Mouse (Mus musculus): Measurements from ENCODE around the gene Scimp. TPM values are rescaled to one million over a fixed set of nuclear protein-coding genes. Genes with fewer than 3 reads are reported as not detected.

Gene Scimp
- polyA plus RNA-seq, 1 experiment: 0.15 TPM

- no peak overlapping the region for H3K27ac ChIP-seq (ENCODE audit: insufficient read depth, low read length)
- no peaks in the 10 kb centered on the region; the same call in 1 of the 2 replicates for H3K4me1 ChIP-seq (ENCODE audit: control insufficient read depth, insufficient read depth, low read length)
- TF ChIP-seq POLR2A (IDR thresholded peaks at IDR 0.05; ENCODE audit: extremely low read depth, insufficient read depth, low read length) (no peak), CTCF (IDR thresholded peaks at IDR 0.05; ENCODE audit: extremely low read depth, insufficient read depth, low read length) (peak; percentile 99)
- H3K4me3 ChIP-seq (ENCODE audit: insufficient read depth, low read length): no peak overlapping the region
Measured at GRCm38 (mm10) chr11:70755645-70756044, 56.7 kb downstream of the Scimp start.

- H3K27ac ChIP-seq (ENCODE audit: insufficient read depth, low read length): no peak overlapping the region
- no peak overlapping the region for H3K4me3 ChIP-seq (ENCODE audit: insufficient read depth, low read length)
Measured at GRCm38 (mm10) chr11:70754958-70755357, 57.4 kb downstream of the Scimp start.

GRCm38 (mm10) chr11:70754476-70754875 lies 57.9 kb downstream of the Scimp start:
- TF ChIP-seq CTCF (IDR thresholded peaks at IDR 0.05; ENCODE audit: extremely low read depth, insufficient read depth, low read length): no peak
- TF ChIP-seq POLR2A (IDR thresholded peaks at IDR 0.05; ENCODE audit: extremely low read depth, insufficient read depth, low read length): no peak
- no peak overlapping the region for H3K27ac ChIP-seq (ENCODE audit: insufficient read depth, low read length)
- H3K4me1 ChIP-seq (ENCODE audit: control insufficient read depth, insufficient read depth, low read length): no peaks in the 10 kb centered on the region; the same call in 1 of the 2 replicates
- H3K4me3 ChIP-seq (ENCODE audit: insufficient read depth, low read length): no peak overlapping the region

More at GRCm38 (mm10) chr11:70754958-70755357, 57.4 kb downstream of the Scimp start:
- no peaks in the 10 kb centered on the region; the same call in 1 of the 2 replicates for H3K4me1 ChIP-seq (ENCODE audit: control insufficient read depth, insufficient read depth, low read length)
- TF ChIP-seq CTCF (IDR thresholded peaks at IDR 0.05; ENCODE audit: extremely low read depth, insufficient read depth, low read length) (no peak), POLR2A (IDR thresholded peaks at IDR 0.05; ENCODE audit: extremely low read depth, insufficient read depth, low read length) (no peak)

DNA sequence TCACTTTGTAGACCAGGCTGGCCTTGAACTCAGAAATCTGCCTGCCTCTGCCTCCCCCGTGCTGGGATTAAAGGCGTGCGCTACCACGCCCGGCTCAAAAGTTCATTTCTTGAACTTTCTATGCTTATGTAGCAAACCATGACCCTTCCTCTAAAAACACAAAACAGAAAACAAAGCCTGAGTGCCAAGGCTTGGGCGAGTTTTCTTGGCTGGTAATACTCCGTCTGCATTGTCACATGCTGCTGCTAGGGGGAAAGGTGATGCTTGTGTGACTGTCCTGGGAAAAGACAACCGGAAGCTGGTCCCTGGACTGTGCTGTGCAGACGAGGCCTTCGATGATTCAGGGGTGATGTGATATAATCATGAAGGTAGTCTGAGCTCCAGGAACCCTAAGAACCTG lies 59.2 kb downstream of the Scimp start:
- no peaks in the 10 kb centered on the region; the same call in 1 of the 2 replicates for H3K4me1 ChIP-seq (ENCODE audit: control insufficient read depth, insufficient read depth, low read length)
- no peak overlapping the region for H3K4me3 ChIP-seq (ENCODE audit: insufficient read depth, low read length)
- no peak overlapping the region for H3K27ac ChIP-seq (ENCODE audit: insufficient read depth, low read length)
- TF ChIP-seq POLR2A (IDR thresholded peaks at IDR 0.05; ENCODE audit: extremely low read depth, insufficient read depth, low read length) (no peak), CTCF (IDR thresholded peaks at IDR 0.05; ENCODE audit: extremely low read depth, insufficient read depth, low read length) (no peak)

DNA sequence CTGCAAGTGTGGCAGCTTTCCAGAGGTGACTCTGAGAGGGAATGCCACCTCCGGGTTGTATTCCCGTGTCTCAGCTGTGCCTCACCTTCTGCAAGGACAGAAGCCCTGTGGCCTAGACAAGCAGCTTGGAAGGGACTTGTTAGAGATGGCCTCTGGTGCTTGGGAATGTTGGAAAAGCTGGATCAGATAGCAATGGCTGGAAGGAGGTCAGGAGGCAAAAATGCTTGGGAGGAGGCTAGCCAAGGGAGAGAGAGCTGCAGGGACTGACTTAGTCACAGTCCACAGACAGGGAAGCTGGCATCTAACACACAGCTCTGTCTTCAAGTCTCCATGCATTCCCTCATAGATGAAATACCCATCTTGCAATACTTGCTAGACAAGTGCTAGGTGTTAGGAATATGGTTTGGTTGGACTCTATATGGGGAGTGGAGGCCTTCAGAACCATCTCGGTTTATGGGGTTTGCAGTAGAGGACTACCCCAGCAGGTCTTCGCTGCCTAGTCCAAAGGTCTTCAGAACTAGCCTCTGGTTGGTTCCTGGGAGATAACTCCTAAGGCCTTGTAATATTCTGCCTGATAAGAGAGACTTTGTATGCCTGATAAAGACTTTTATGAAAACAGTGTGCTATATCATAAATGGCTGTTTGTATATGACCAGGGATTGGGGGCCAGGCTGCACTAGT lies 59.9 kb downstream of the Scimp start:
- H3K4me3 ChIP-seq (ENCODE audit: insufficient read depth, low read length): no peak overlapping the region
- no peak for TF ChIP-seq CTCF (IDR thresholded peaks at IDR 0.05; ENCODE audit: extremely low read depth, insufficient read depth, low read length)
- TF ChIP-seq POLR2A (IDR thresholded peaks at IDR 0.05; ENCODE audit: extremely low read depth, insufficient read depth, low read length): no peak
- H3K4me1 ChIP-seq (ENCODE audit: control insufficient read depth, insufficient read depth, low read length): no peaks in the 10 kb centered on the region; the same call in 1 of the 2 replicates

GRCm38 (mm10) chr11:70747876-70748545 lies 64.4 kb downstream of the Scimp start:
- no peaks in the 10 kb centered on the region for H3K4me1 ChIP-seq (ENCODE audit: control insufficient read depth, insufficient read depth, low read length)
- no peak overlapping the region for H3K27ac ChIP-seq (ENCODE audit: insufficient read depth, low read length)
- TF ChIP-seq CTCF (IDR thresholded peaks at IDR 0.05; ENCODE audit: extremely low read depth, insufficient read depth, low read length) (no peak), POLR2A (IDR thresholded peaks at IDR 0.05; ENCODE audit: extremely low read depth, insufficient read depth, low read length) (no peak)
- no peak overlapping the region for H3K4me3 ChIP-seq (ENCODE audit: insufficient read depth, low read length)

More for the DNA sequence above, 59.9 kb downstream of the Scimp start:
- H3K27ac ChIP-seq (ENCODE audit: insufficient read depth, low read length): no peak overlapping the region

GRCm38 (mm10) chr11:70745636-70746035 lies 66.8 kb downstream of the Scimp start:
- Histone ChIP-seq H3K4me3 (ENCODE audit: insufficient read depth, low read length) (no peak overlapping the region), H3K4me1 (ENCODE audit: control insufficient read depth, insufficient read depth, low read length) (no peaks in the 10 kb centered on the region), H3K27ac (ENCODE audit: insufficient read depth, low read length) (no peak overlapping the region)
- no peak for TF ChIP-seq CTCF (IDR thresholded peaks at IDR 0.05; ENCODE audit: extremely low read depth, insufficient read depth, low read length)

GRCm38 (mm10) chr11:70742581-70743459 lies 69.6 kb downstream of the Scimp start:
- Histone ChIP-seq H3K4me3 (ENCODE audit: insufficient read depth, low read length) (no peak overlapping the region), H3K4me1 (ENCODE audit: control insufficient read depth, insufficient read depth, low read length) (no peaks in the 10 kb centered on the region), H3K27ac (ENCODE audit: insufficient read depth, low read length) (no peak overlapping the region)
- TF ChIP-seq CTCF (IDR thresholded peaks at IDR 0.05; ENCODE audit: extremely low read depth, insufficient read depth, low read length) (no peak), POLR2A (IDR thresholded peaks at IDR 0.05; ENCODE audit: extremely low read depth, insufficient read depth, low read length) (no peak)

DNA sequence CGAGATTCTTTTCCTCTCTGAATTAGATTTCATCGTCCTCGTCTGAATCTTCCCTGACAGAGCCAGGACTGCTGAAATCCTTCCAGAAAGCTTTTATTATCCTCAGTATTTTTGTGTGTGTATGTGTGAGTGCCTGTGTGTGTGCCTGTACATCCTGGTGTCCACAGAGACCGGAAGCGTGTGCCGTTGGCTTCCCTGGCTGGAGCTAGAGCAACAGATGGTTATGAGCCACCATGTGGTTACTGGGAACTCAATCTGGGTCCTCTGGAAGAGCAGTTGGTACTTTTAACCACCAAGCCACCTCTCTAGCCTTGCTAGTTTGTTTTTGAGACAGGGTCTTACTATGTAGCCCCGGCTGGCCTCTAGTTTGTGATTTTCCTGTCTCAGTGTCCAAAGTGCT lies 70.3 kb downstream of the Scimp start:
- no peaks in the 10 kb centered on the region for H3K4me1 ChIP-seq (ENCODE audit: control insufficient read depth, insufficient read depth, low read length)
- TF ChIP-seq CTCF (IDR thresholded peaks at IDR 0.05; ENCODE audit: extremely low read depth, insufficient read depth, low read length): no peak
- TF ChIP-seq POLR2A (IDR thresholded peaks at IDR 0.05; ENCODE audit: extremely low read depth, insufficient read depth, low read length): no peak
- H3K4me3 ChIP-seq (ENCODE audit: insufficient read depth, low read length): no peak overlapping the region
- H3K27ac ChIP-seq (ENCODE audit: insufficient read depth, low read length): no peak overlapping the region

Measured in cortical plate, adult 2 months (tissue).